Mouse (Mus musculus): Measurements from ENCODE around the gene Pex14. TPM values are rescaled to one million over a fixed set of nuclear protein-coding genes. Genes with fewer than 3 reads are reported as not detected.

The Pex14 gene
- polyA plus RNA-seq, 1 experiment from 2014 or later, result 46.8 TPM

DNA sequence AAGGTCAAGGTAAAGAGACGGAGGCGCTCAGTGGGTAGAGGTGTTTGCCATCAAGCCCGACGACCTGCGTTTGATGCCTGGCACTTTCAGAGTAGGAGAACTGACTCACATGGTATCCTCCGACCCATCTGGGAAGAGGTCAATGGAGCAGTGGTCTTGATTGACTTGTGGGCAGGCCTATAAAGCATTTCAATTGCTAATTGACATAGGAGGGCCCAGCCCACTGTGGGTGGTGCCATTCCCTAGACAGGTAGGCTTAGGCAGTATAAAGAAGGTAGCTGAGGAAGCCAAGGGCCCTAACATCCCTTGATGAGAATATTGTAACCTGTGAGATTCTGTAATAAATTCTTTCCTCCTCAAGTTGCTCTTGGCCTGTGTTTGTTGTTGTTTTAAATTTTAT is 98.9 kb downstream of the Pex14 start:
- DNase-seq (ENCODE audit: low spot score) (no peak), ATAC-seq (replicated peaks; ENCODE audit: low FRiP score) (no peak)
- H3K27me3 ChIP-seq (replicated peaks; ENCODE audit: control insufficient read depth, insufficient read depth, low read length), result no peaks in the 10 kb centered on the region
- H3K9me3 ChIP-seq (ENCODE audit: control insufficient read depth, low read length), result no peaks in the 10 kb centered on the region
- no peaks in the 10 kb centered on the region for H3K4me1 ChIP-seq (replicated peaks; ENCODE audit: control insufficient read depth, insufficient read depth, low read length)
- no peak overlapping the region for H3K4me3 ChIP-seq (ENCODE audit: low read depth, low read length)
- 91% methylated on average over 6 of the region's 6 CpGs for WGBS
- no peak overlapping the region for H3K27ac ChIP-seq (ENCODE audit: low read depth, low read length)
- no peak overlapping the region for H3K9ac ChIP-seq (ENCODE audit: low read depth, low read length)
- H3K36me3 ChIP-seq (ENCODE audit: control insufficient read depth, insufficient read depth, low read length), result peaks cover 4% of the 10 kb centered on the region
- H3K4me2 ChIP-seq, result no peak overlapping the region

DNA sequence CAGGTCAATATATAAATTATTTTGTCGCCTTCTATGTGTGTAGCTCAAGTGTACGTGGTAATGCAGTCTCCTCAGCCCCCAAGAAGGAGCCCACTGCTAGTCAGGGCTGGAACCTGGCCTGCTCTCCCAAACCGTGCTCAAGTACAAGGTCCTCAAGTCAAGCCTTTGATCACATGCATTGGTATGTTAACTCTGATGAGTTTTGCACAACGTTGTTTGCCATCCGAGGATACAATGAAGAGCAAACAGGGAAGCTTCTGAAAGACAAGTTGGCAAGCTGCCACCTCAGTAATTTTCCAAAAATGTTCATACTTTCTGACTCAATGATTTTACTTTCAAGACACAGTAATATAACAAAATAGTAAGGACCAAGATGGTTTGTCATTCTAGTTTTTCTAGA is 105.7 kb downstream of the Pex14 start:
- H3K36me3 ChIP-seq (ENCODE audit: control insufficient read depth, insufficient read depth, low read length), result no peaks in the 10 kb centered on the region; the same call in 1 of the 2 replicates
- no peaks in the 10 kb centered on the region for H3K4me1 ChIP-seq (replicated peaks; ENCODE audit: control insufficient read depth, insufficient read depth, low read length)
- no peak overlapping the region for H3K4me2 ChIP-seq
- no peak overlapping the region for H3K9ac ChIP-seq (ENCODE audit: low read depth, low read length)
- H3K27ac ChIP-seq (ENCODE audit: low read depth, low read length), result no peak overlapping the region
- ATAC-seq (replicated peaks; ENCODE audit: low FRiP score) (no peak), DNase-seq (ENCODE audit: low spot score) (no peak)
- no peaks in the 10 kb centered on the region for H3K9me3 ChIP-seq (ENCODE audit: control insufficient read depth, low read length)
- WGBS, result 86% methylated on average over 5 of the region's 5 CpGs
- no peaks in the 10 kb centered on the region for H3K27me3 ChIP-seq (replicated peaks; ENCODE audit: control insufficient read depth, insufficient read depth, low read length)
- no peak overlapping the region for H3K4me3 ChIP-seq (ENCODE audit: low read depth, low read length)

GRCm38 (mm10) chr4:148990038-148990437 is 109.6 kb downstream of the Pex14 start:
- peaks cover 22% of the 10 kb centered on the region for H3K4me1 ChIP-seq (replicated peaks; ENCODE audit: control insufficient read depth, insufficient read depth, low read length)
- WGBS, result 58% methylated on average over 2 of the region's 2 CpGs
- no peak overlapping the region for H3K27ac ChIP-seq (ENCODE audit: low read depth, low read length)
- no peak overlapping the region for H3K4me2 ChIP-seq
- H3K36me3 ChIP-seq (ENCODE audit: control insufficient read depth, insufficient read depth, low read length), result no peaks in the 10 kb centered on the region
- no peak overlapping the region for H3K9ac ChIP-seq (ENCODE audit: low read depth, low read length)
- no peak for DNase-seq (ENCODE audit: low spot score)
- no peaks in the 10 kb centered on the region for H3K9me3 ChIP-seq (ENCODE audit: control insufficient read depth, low read length)
- no peaks in the 10 kb centered on the region for H3K27me3 ChIP-seq (replicated peaks; ENCODE audit: control insufficient read depth, insufficient read depth, low read length)
- no peak for ATAC-seq (replicated peaks; ENCODE audit: low FRiP score)
- H3K4me3 ChIP-seq (ENCODE audit: low read depth, low read length), result no peak overlapping the region

- Histone ChIP-seq H3K4me3 (ENCODE audit: low read depth, low read length) (no peak overlapping the region), H3K27me3 (replicated peaks; ENCODE audit: control insufficient read depth, insufficient read depth, low read length) (no peaks in the 10 kb centered on the region), H3K9ac (ENCODE audit: low read depth, low read length) (no peak overlapping the region), H3K9me3 (ENCODE audit: control insufficient read depth, low read length) (no peaks in the 10 kb centered on the region), H3K4me2 (no peak overlapping the region), H3K36me3 (ENCODE audit: control insufficient read depth, insufficient read depth, low read length) (0 out of 2 replicates have a peak, but pooled peaks cover 3% of the 10 kb centered on the region), H3K4me1 (replicated peaks; ENCODE audit: control insufficient read depth, insufficient read depth, low read length) (peaks cover 22% of the 10 kb centered on the region), H3K27ac (ENCODE audit: low read depth, low read length) (no peak overlapping the region; the same call in 1 of the 2 replicates)
- WGBS, result 66% methylated on average over 24 of the region's 24 CpGs
- no peak for ATAC-seq (replicated peaks; ENCODE audit: low FRiP score)
- DNase-seq (ENCODE audit: low spot score), result no peak
Measured at GRCm38 (mm10) chr4:148985541-148986476, 113.9 kb downstream of the Pex14 start.

DNA sequence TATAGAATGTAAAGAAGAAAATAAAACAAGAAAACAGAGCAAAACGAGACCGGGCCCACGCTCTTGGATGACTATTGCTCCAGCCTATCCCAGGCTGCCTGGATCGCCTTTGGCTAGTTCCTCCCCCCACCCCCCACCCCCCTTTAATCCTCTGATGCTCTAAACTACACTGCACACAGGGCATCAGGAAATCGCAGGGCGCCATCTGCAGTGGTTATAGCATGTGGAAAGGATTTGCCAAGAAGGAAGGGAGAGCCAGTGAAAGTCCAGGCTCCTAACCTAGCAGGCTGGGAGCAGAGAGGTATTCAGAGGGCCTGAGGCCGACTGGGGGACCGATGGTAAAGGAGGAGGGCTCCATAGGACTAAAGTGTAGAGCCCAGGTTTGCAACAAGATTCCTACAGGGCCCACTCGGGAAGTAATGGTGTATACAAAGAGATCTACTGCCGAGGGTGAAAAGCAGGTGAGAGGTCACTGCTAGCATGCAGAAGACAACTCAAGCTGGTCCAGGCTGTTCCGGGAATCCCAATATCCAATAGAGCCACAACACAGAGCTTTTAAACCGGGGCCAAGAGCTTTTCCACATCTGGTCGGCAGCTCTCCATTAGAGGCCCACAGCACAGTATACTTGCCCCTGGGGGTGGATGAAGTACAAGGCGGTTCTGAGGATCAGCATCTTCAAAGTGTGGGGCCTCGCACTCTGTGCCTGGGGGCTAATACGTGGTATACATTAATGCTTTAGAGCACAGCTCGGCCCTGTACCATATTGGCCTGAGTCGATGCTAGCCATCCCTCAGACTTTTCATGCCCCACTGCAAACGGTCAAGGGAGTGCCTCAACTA is 114.8 kb downstream of the Pex14 start:
- 85% methylated on average over 19 of the region's 19 CpGs for WGBS
- Histone ChIP-seq H3K27ac (ENCODE audit: low read depth, low read length) (no peak overlapping the region), H3K9ac (ENCODE audit: low read depth, low read length) (no peak overlapping the region), H3K4me2 (no peak overlapping the region), H3K9me3 (ENCODE audit: control insufficient read depth, low read length) (no peaks in the 10 kb centered on the region), H3K27me3 (replicated peaks; ENCODE audit: control insufficient read depth, insufficient read depth, low read length) (no peaks in the 10 kb centered on the region), H3K4me1 (replicated peaks; ENCODE audit: control insufficient read depth, insufficient read depth, low read length) (peaks cover 22% of the 10 kb centered on the region), H3K36me3 (ENCODE audit: control insufficient read depth, insufficient read depth, low read length) (0 out of 2 replicates have a peak, but pooled peaks cover 3% of the 10 kb centered on the region), H3K4me3 (ENCODE audit: low read depth, low read length) (no peak overlapping the region)
- no peak for DNase-seq (ENCODE audit: low spot score)
- ATAC-seq (replicated peaks; ENCODE audit: low FRiP score), result no peak

GRCm38 (mm10) chr4:148982274-148982673 is 117.4 kb downstream of the Pex14 start:
- peaks cover 17% of the 10 kb centered on the region for H3K4me1 ChIP-seq (replicated peaks; ENCODE audit: control insufficient read depth, insufficient read depth, low read length)
- H3K36me3 ChIP-seq (ENCODE audit: control insufficient read depth, insufficient read depth, low read length), result 0 out of 2 replicates have a peak, but pooled peaks cover 3% of the 10 kb centered on the region
- 81% methylated on average over 6 of the region's 6 CpGs for WGBS
- H3K4me3 ChIP-seq (ENCODE audit: low read depth, low read length), result no peak overlapping the region
- ATAC-seq (replicated peaks; ENCODE audit: low FRiP score) (no peak), DNase-seq (ENCODE audit: low spot score) (no peak)
- H3K4me2 ChIP-seq, result no peak overlapping the region
- no peak overlapping the region for H3K9ac ChIP-seq (ENCODE audit: low read depth, low read length)
- H3K9me3 ChIP-seq (ENCODE audit: control insufficient read depth, low read length), result no peaks in the 10 kb centered on the region
- no peak overlapping the region for H3K27ac ChIP-seq (ENCODE audit: low read depth, low read length)
- H3K27me3 ChIP-seq (replicated peaks; ENCODE audit: control insufficient read depth, insufficient read depth, low read length), result no peaks in the 10 kb centered on the region

DNA sequence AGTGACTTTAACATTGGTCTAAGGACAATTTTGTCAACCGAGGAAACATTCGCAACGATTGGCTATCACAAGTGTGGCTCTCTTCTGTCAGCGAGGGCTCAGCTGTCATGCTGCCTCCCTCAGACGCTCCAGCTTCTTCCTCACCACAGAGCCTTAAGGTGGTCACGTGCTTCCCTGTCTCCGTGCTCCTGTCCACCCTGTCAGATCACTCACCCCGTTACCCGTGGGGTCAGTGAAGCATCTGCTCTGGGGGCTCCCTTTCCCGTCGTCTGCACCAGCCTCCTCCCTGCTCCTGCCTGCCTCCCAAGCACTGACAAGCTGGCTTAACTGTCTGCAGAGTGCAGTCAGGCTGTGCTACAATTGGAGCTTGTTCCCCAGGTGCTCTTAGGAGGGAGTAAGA is 119.8 kb downstream of the Pex14 start:
- no peak for ATAC-seq (replicated peaks; ENCODE audit: low FRiP score)
- Histone ChIP-seq H3K36me3 (ENCODE audit: control insufficient read depth, insufficient read depth, low read length) (peaks cover 4% of the 10 kb centered on the region; the same call in 1 of the 2 replicates), H3K9ac (ENCODE audit: low read depth, low read length) (no peak overlapping the region), H3K4me2 (no peak overlapping the region), H3K27me3 (replicated peaks; ENCODE audit: control insufficient read depth, insufficient read depth, low read length) (no peaks in the 10 kb centered on the region), H3K27ac (ENCODE audit: low read depth, low read length) (no peak overlapping the region), H3K4me1 (replicated peaks; ENCODE audit: control insufficient read depth, insufficient read depth, low read length) (0 out of 2 replicates have a peak, but pooled peaks cover 3% of the 10 kb centered on the region), H3K4me3 (ENCODE audit: low read depth, low read length) (no peak overlapping the region), H3K9me3 (ENCODE audit: control insufficient read depth, low read length) (no peaks in the 10 kb centered on the region)
- 67% methylated on average over 11 of the region's 11 CpGs for WGBS
- DNase-seq (ENCODE audit: low spot score), result no peak

- Histone ChIP-seq H3K4me3 (ENCODE audit: low read depth, low read length) (no peak overlapping the region), H3K9ac (ENCODE audit: low read depth, low read length) (no peak overlapping the region), H3K36me3 (ENCODE audit: control insufficient read depth, insufficient read depth, low read length) (peaks cover 3% of the 10 kb centered on the region; the same call in 1 of the 2 replicates), H3K4me2 (no peak overlapping the region), H3K4me1 (replicated peaks; ENCODE audit: control insufficient read depth, insufficient read depth, low read length) (0 out of 2 replicates have a peak, but pooled peaks cover 3% of the 10 kb centered on the region), H3K9me3 (ENCODE audit: control insufficient read depth, low read length) (no peaks in the 10 kb centered on the region), H3K27ac (ENCODE audit: low read depth, low read length) (no peak overlapping the region), H3K27me3 (replicated peaks; ENCODE audit: control insufficient read depth, insufficient read depth, low read length) (no peaks in the 10 kb centered on the region)
- WGBS, result 93% methylated on average over 11 of the region's 11 CpGs
- no peak for ATAC-seq (replicated peaks; ENCODE audit: low FRiP score)
- DNase-seq (ENCODE audit: low spot score), result no peak
Measured at GRCm38 (mm10) chr4:148978926-148979325, 120.8 kb downstream of the Pex14 start.
